Comparison of ENCODE assay signal across 8 mouse cellular contexts in genomic region chr8:72583056-72583771, GRCm38 (mm10). TPM values are rescaled to one million over a fixed set of nuclear protein-coding genes. Genes with fewer than 3 reads are reported as not detected.
DNase-seq lines count a peak whose midpoint lies in the region; ATAC-seq and TF ChIP-seq lines count a peak whose summit lies in the region.

No protein-coding gene starts in this region.

- H3K36me3 ChIP-seq in limb, embryonic 14.5 days (ENCODE audit: control insufficient read depth, insufficient read depth, low read length): no peaks in the 10 kb centered on the region
- no peaks in the 10 kb centered on the region for H3K36me3 ChIP-seq in limb, embryonic 10.5 days
- no peaks in the 10 kb centered on the region for H3K36me3 ChIP-seq in liver, postnatal 0 days (replicated peaks; ENCODE audit: insufficient read depth, low read length)
- H3K36me3 ChIP-seq in hindbrain, embryonic 10.5 days: peaks cover 3% of the 10 kb centered on the region; the same call in 1 of the 2 replicates

- DNase-seq in limb, embryonic 14.5 days (ENCODE audit: low spot score): peak; percentile 30
- no peak for DNase-seq in limb, embryonic 10.5 days (ENCODE audit: low spot score)
- peak; percentile 45 for DNase-seq in Muller cell, postnatal 12 days (ENCODE audit: inconsistent ontology term)
- peak; percentile 89 for DNase-seq in gastrocnemius, adult 2 months
- DNase-seq in liver, postnatal 0 days: peak; percentile 69
- DNase-seq in thymus, postnatal 4 days: peak; percentile 38
- DNase-seq in hindbrain, embryonic 10.5 days (ENCODE audit: low spot score): no peak
- DNase-seq in embryo, embryonic 10.5 days (ENCODE audit: low spot score): no peak

- H3K27me3 ChIP-seq in limb, embryonic 14.5 days (ENCODE audit: control insufficient read depth, insufficient read depth, low read length): no peaks in the 10 kb centered on the region
- no peaks in the 10 kb centered on the region for H3K27me3 ChIP-seq in limb, embryonic 10.5 days (ENCODE audit: low read depth, poor library complexity, severe bottlenecking)
- H3K27me3 ChIP-seq in liver, postnatal 0 days (ENCODE audit: insufficient read depth, low read length): no peaks in the 10 kb centered on the region
- H3K27me3 ChIP-seq in hindbrain, embryonic 10.5 days (ENCODE audit: insufficient read depth, poor library complexity, severe bottlenecking): no peaks in the 10 kb centered on the region

- no peak overlapping the region for H3K27ac ChIP-seq in limb, embryonic 14.5 days (replicated peaks; ENCODE audit: low read depth, low read length)
- H3K27ac ChIP-seq in limb, embryonic 10.5 days: no peak overlapping the region
- H3K27ac ChIP-seq in gastrocnemius, adult 2 months: peak overlapping the region; percentile 99
- peak overlapping the region; percentile 86 for H3K27ac ChIP-seq in liver, postnatal 0 days (ENCODE audit: low read depth)
- H3K27ac ChIP-seq in hindbrain, embryonic 10.5 days: no peak overlapping the region

- no peak overlapping the region for H3K9ac ChIP-seq in limb, embryonic 14.5 days (ENCODE audit: low read depth, low read length, severe bottlenecking)
- no peak overlapping the region; the same call in 1 of the 2 replicates for H3K9ac ChIP-seq in liver, postnatal 0 days (replicated peaks)

- intact Hi-C loops in gastrocnemius, adult 2 months (cut with DNase I): no loop called here

- TF ChIP-seq POLR2A in limb, embryonic 14.5 days (IDR thresholded peaks at IDR 0.05; ENCODE audit: borderline replicate concordance, extremely low read depth, insufficient read depth, insufficient read length): no peak

- no peak for ATAC-seq in limb, embryonic 14.5 days (ENCODE audit: low FRiP score, low read depth)
- peak; percentile 72 for ATAC-seq in liver, postnatal 0 days

- H3K4me3 ChIP-seq in limb, embryonic 14.5 days (replicated peaks; ENCODE audit: low read length): no peak overlapping the region
- H3K4me3 ChIP-seq in limb, embryonic 10.5 days: no peak overlapping the region
- peak overlapping the region; percentile 43 for H3K4me3 ChIP-seq in gastrocnemius, adult 2 months
- H3K4me3 ChIP-seq in liver, postnatal 0 days (ENCODE audit: low read depth, low read length): no peak overlapping the region
- no peak overlapping the region for H3K4me3 ChIP-seq in hindbrain, embryonic 10.5 days

- no peak for TF ChIP-seq EP300 in liver, postnatal 0 days (IDR thresholded peaks at IDR 0.05; ENCODE audit: low read depth)

- 86% methylated on average over 7 of the region's 7 CpGs for WGBS in limb, embryonic 14.5 days
- 83% methylated on average over 7 of the region's 7 CpGs for WGBS in limb, embryonic 10.5 days
- 39% methylated on average over 7 of the region's 7 CpGs for WGBS in liver, postnatal 0 days (ENCODE audit: insufficient replicate concordance)
- WGBS in hindbrain, embryonic 10.5 days: 90% methylated on average over 7 of the region's 7 CpGs

- H3K9me3 ChIP-seq in limb, embryonic 14.5 days (ENCODE audit: control insufficient read depth, low read length): no peaks in the 10 kb centered on the region
- H3K9me3 ChIP-seq in limb, embryonic 10.5 days (replicated peaks): no peaks in the 10 kb centered on the region
- no peaks in the 10 kb centered on the region for H3K9me3 ChIP-seq in liver, postnatal 0 days (ENCODE audit: low read length)
- H3K9me3 ChIP-seq in hindbrain, embryonic 10.5 days: no peaks in the 10 kb centered on the region

- no peak overlapping the region for H3K4me2 ChIP-seq in limb, embryonic 14.5 days (replicated peaks; ENCODE audit: low read depth, low read length, severe bottlenecking)
- H3K4me2 ChIP-seq in liver, postnatal 0 days (ENCODE audit: low read depth, low read length): 0 out of 2 replicates have a peak overlapping the region, but pooled peaks have one; percentile 22

- no peak for TF ChIP-seq CTCF in gastrocnemius, adult 2 months (IDR thresholded peaks at IDR 0.05)
- no peak for TF ChIP-seq CTCF in liver, postnatal 0 days (IDR thresholded peaks at IDR 0.05; ENCODE audit: low read depth)

- H3K4me1 ChIP-seq in limb, embryonic 14.5 days (ENCODE audit: control insufficient read depth, insufficient read depth, low read length): no peaks in the 10 kb centered on the region
- H3K4me1 ChIP-seq in limb, embryonic 10.5 days: no peaks in the 10 kb centered on the region
- peaks cover 6% of the 10 kb centered on the region for H3K4me1 ChIP-seq in liver, postnatal 0 days (ENCODE audit: insufficient read depth)
- no peaks in the 10 kb centered on the region for H3K4me1 ChIP-seq in hindbrain, embryonic 10.5 days (replicated peaks)

RNA-seq across cellular contexts. Expression of gene Tmem38a, which starts 11.4 kb away (rescaled TPM):
- polyA plus RNA-seq in limb, embryonic 14.5 days (2012; rRNA removed): 44.2 and 55.9 TPM in 2 replicates
- polyA plus RNA-seq in limb, embryonic 14.5 days (2014; fragmentation: Nextera tagmentation; extraction: Ambion mirVana): 36.5 and 41.4 TPM in 2 replicates
- polyA plus RNA-seq in limb, embryonic 10.5 days (2016; fragmentation: Nextera tagmentation; extraction: Ambion mirVana): 7.3 and 9.6 TPM in 2 replicates
- total RNA-seq in gastrocnemius, adult 2 months (2021): 1,000 to 10,000 TPM; 1,184 to 1,285 TPM
- polyA plus RNA-seq in liver, postnatal 0 days (2015; fragmentation: Nextera tagmentation; extraction: Ambion mirVana): 2.3 and 5.8 TPM in 2 replicates
- 8.6 and 11.0 TPM in 2 replicates for polyA plus RNA-seq in hindbrain, embryonic 10.5 days (2016; fragmentation: Nextera tagmentation; extraction: Ambion mirVana)

RNA-seq across cellular contexts. Expression of gene Smim7, which starts 12.3 kb away (rescaled TPM):
- 67.3 and 75.6 TPM in 2 replicates for polyA plus RNA-seq in limb, embryonic 14.5 days (2012; rRNA removed)
- polyA plus RNA-seq in limb, embryonic 14.5 days (2014; fragmentation: Nextera tagmentation; extraction: Ambion mirVana): 115 and 118 TPM in 2 replicates
- polyA plus RNA-seq in limb, embryonic 10.5 days (2016; fragmentation: Nextera tagmentation; extraction: Ambion mirVana): 92.4 and 97.4 TPM in 2 replicates
- 10 to 100 TPM; 64.8 to 65.9 TPM for total RNA-seq in gastrocnemius, adult 2 months (2021)
- polyA plus RNA-seq in liver, postnatal 0 days (2015; fragmentation: Nextera tagmentation; extraction: Ambion mirVana): 56.1 and 59.3 TPM in 2 replicates
- polyA plus RNA-seq in hindbrain, embryonic 10.5 days (2016; fragmentation: Nextera tagmentation; extraction: Ambion mirVana): 113 and 125 TPM in 2 replicates

RNA-seq across cellular contexts. Expression of gene Med26, which starts 35.1 kb away (rescaled TPM):
- 17.0 and 24.6 TPM in 2 replicates for polyA plus RNA-seq in limb, embryonic 14.5 days (2012; rRNA removed)
- 16.4 and 18.3 TPM in 2 replicates for polyA plus RNA-seq in limb, embryonic 14.5 days (2014; fragmentation: Nextera tagmentation; extraction: Ambion mirVana)
- 21.5 and 22.5 TPM in 2 replicates for polyA plus RNA-seq in limb, embryonic 10.5 days (2016; fragmentation: Nextera tagmentation; extraction: Ambion mirVana)
- total RNA-seq in gastrocnemius, adult 2 months (2021): 10 to 100 TPM in 1 of 2 experiments, 1 to 10 TPM in 1; 7.0 to 17.2 TPM
- 4.9 TPM in 2 replicates for polyA plus RNA-seq in liver, postnatal 0 days (2015; fragmentation: Nextera tagmentation; extraction: Ambion mirVana)
- polyA plus RNA-seq in hindbrain, embryonic 10.5 days (2016; fragmentation: Nextera tagmentation; extraction: Ambion mirVana): 18.9 and 21.9 TPM in 2 replicates

Comparison
In these comparisons a context has a peak if more than half of its experiments do, and no peak if none do; other contexts are left out.
1. DNase-seq: peak in limb, embryonic 14.5 days (single experiment), Muller cell, postnatal 12 days (single experiment), gastrocnemius, adult 2 months (single experiment), liver, postnatal 0 days (single experiment) and thymus, postnatal 4 days (single experiment); none in limb, embryonic 10.5 days (single experiment), hindbrain, embryonic 10.5 days (single experiment) and embryo, embryonic 10.5 days (single experiment).
2. H3K27ac ChIP-seq: peak in gastrocnemius, adult 2 months (single experiment) and liver, postnatal 0 days (single experiment); none in limb, embryonic 14.5 days (single experiment), limb, embryonic 10.5 days (single experiment) and hindbrain, embryonic 10.5 days (single experiment).